Mouse (Mus musculus) spleen, postnatal 36 days (tissue): ENCODE results near the gene Ccdc124.

Experiments used
- DNase-seq, 2 experiments: peaks; one replicate each; pipeline ENCODE4 v3.0.0; 2022; ENCODE audit warnings: low spot score in 2 of 2, mixed read lengths in 1 of 2

Ccdc124 gene

DNA sequence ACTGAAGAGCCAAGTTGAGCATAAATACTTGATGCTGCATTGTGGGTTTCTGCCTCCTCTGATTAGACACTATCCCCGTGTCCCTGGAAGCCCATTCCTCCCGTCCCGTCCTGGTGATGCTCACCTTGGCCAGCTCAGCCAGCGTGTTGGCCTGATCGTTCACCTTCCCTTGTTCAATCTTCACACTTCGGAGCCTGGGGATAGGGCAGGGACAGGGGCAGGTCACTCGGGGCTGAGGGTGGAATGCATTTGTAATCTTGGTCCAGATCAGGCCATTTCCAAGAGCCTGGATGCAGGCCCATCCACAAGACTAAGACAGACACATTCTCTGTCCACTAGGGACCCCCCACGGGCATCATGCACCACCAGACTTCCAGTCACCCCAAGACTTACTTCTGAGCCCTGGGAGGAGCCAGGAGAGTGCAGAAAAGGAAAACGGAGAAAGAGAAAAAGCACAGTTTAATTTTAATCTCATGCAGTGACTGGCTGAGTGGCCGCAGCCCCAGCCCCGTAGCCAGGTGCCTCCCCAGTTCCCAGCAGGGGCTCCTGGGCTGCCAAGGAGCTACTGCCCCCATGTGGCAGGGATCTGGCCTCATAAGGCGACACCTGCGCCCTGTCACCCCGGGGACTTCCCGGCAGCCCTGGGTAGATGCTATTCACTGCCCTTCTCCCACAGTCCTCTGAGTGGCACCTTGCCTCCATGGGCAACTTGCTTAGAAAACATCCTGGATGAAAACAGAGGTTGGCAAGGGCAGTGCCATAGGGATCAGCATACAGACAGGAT lies 27.2 kb downstream of the Ccdc124 start:
- peak in 1 of 2 experiments; percentile 47 for DNase-seq

- no peak for DNase-seq
These were observed 28.6 kb downstream of the Ccdc124 start for GRCm38 (mm10) chr8:70845108-70845507.

DNA sequence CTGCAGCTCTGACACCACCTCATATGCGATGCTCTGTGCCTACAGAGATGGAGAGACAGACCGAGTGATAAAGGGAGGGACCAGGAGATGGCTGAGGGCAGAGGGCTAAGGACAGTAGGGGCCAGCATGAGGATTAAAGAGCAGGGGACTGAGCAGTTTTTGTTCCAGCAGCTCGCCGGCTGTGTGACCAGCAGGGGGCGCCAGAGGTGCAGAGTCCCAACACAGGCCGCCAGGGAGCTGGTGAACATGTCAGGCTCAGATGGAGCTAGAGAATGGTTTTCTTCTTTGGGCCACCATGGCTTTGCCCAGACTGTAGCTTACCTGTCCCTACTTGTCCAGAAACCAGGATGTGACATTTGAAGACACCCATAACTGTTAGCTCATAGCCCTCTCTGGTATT lies 29.2 kb downstream of the Ccdc124 start:
- peak; percentile 82 to 89 for DNase-seq

DNA sequence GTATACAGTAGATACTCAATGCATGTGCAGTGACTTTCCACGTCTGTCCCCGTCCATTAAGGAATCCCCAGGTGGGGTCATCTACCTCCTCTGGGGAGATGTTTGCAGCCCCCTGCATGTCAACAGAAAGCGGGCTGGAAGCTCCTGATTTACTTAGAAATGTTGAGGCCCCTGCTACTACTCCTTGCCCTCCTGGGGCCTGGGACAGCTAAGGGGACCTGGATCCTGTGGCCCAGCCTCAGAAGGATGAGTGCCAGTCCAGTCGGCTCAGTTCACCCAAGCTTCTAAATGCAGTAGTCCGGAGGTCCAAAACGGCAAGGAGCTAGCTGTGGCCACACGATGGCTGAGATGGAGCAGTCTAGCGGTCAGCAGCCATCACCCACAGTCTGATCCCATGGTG lies 29.8 kb downstream of the Ccdc124 start:
- no peak for DNase-seq

DNA sequence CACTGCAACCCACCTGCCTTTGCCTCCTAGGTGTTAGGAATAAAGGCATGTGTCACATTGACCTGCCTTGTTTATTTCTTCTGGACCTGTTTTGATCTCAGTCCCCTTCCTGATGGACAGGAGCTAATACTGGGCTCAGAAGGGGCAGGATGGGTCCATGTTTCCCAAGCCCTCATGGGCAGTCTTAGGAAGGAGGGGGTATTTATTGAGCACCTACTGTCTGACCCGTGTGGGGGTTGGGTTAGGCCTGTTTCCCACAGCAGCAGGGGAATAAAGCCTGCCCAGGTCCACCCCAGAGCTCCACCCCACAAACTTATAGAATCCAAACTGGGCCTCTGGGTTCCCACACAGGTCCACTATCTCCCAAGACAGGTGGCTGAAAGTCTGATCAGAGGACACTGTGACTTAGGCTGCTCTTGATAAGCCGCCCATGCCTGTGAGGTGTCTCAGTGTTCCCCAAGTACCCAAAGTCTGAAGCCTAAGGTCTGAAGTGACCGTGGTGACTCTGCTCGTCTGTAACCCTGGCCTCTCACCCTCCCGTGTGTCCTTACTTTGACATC lies 30.4 kb downstream of the Ccdc124 start:
- DNase-seq: peak; percentile 53 to 69

- no peak for DNase-seq
These were observed 31.3 kb downstream of the Ccdc124 start for GRCm38 (mm10) chr8:70842484-70842883.

DNA sequence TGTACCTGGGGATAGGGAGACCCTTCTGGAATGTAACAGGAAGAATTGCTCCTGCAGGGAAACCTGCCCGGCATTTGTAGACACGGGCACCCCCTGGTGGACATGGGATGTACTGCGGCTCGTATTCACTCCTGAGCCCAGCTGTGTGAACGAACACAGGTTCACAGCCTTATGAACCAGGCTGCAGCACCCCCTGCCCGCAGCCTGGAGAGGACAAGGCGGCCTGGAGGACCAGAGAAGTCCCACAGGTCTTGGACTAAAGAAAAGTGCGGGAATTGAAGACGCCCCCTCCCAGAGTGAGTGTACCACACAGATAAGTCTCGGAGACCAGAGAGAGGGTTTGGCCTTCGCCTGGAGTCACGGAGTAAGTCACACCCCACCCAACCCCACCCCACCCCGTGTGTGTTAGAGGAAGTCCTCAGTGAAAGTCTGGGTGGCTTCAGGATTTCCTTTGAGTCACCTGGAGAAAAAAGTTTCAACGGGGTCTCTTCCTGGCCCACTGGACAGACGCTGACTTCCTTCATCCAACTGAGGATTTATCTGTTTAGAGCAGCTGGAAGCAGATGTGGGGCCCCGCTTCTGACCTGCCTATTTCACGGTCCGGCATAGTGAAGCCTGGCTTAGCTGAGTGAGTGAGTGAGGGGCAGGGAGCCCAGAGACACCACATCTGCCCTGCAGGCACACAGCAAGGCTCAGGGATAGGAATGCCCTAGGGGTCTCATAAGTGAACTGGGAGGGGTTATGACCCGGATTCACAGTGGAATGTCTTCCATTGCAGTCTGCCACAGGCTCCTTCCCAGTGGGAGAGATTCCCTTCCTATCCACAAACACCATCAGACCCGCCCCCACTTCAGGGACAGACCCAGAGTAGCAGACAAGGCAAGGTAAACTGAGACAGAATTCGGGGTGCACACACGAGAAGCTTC lies 32.3 kb downstream of the Ccdc124 start:
- DNase-seq: peak; percentile 78 to 87

DNA sequence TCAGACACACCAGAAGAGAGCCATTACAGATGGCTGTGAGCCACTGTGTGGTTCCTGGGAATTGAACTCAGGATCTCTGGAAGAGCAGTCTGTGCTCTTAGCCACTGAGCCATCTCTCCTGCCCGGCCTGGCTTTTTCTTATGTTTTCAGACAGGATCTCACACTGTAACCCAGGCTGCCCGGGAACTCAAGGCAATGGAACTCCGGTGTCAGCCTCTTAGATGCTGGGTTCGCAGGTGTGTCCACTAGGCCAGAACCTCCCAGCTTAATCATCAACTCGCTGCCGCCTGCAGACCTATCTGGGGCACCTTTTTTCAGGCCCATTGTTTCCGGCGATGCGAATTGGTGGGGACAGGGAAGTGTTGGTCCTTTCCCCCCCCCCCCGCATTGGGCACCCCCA lies 33.1 kb downstream of the Ccdc124 start:
- peak in 1 of 2 experiments; percentile 27 for DNase-seq

GRCm38 (mm10) chr8:70839408-70840351 lies 34.1 kb downstream of the Ccdc124 start, which contains the start of gene Arrdc2:
Gene Arrdc2 (minus strand): TSS chr8:70839720.
- DNase-seq: peak; percentile 99 to 100

- DNase-seq: no peak
These were observed 34.9 kb downstream of the Ccdc124 start for GRCm38 (mm10) chr8:70838654-70839407.

GRCm38 (mm10) chr8:70836666-70837065 lies 37.1 kb downstream of the Ccdc124 start:
- DNase-seq: no peak

- DNase-seq: no peak
These were observed 39.7 kb downstream of the Ccdc124 start for GRCm38 (mm10) chr8:70834071-70834470.

GRCm38 (mm10) chr8:70833520-70833919 lies 40.2 kb downstream of the Ccdc124 start:
- DNase-seq: no peak

GRCm38 (mm10) chr8:70833018-70833482 lies 40.7 kb downstream of the Ccdc124 start:
- DNase-seq: peak; percentile 45 to 46

- no peak for DNase-seq
These were observed 41.4 kb downstream of the Ccdc124 start for GRCm38 (mm10) chr8:70832371-70832770.

- DNase-seq: no peak
These were observed 42.2 kb downstream of the Ccdc124 start for GRCm38 (mm10) chr8:70831517-70831916.

DNA sequence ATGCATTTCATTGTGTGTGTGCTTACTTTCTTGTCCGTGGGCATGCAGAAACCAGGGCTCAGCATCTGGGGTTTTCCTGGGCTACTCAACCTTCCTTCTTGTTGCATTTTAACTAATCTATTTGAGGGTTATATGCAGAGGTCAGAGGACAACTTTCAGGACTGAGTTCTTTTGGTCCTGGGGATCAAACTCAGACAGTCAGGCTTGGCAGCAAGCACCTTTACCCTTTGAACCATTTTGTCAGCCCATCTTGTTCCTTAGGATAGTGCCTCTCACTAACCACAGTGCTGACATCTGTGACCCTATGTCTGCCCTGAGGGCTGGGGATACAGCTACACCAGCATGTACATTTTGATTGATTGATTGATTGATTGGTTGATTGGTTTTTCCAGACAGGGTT lies 45.9 kb downstream of the Ccdc124 start:
- DNase-seq: no peak

DNA sequence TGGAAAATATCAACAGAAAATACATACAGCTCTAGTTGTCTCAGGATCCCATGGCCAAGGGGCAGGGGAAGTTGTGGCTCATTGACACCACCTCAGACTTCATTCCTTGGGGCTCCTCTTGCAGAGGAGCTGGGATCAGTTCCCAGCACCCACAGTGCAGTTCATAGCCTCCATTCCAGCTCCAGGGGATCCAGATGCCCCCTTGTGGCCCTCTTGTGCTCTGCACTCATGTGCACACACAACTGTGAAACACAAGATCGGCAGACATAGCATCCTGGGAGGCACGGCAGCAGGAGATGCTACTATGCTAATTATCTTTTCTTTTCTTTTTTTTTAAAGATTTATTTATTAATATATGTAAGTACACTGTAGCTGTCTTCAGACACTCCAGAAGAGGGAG lies 46.7 kb downstream of the Ccdc124 start:
- no peak for DNase-seq

DNA sequence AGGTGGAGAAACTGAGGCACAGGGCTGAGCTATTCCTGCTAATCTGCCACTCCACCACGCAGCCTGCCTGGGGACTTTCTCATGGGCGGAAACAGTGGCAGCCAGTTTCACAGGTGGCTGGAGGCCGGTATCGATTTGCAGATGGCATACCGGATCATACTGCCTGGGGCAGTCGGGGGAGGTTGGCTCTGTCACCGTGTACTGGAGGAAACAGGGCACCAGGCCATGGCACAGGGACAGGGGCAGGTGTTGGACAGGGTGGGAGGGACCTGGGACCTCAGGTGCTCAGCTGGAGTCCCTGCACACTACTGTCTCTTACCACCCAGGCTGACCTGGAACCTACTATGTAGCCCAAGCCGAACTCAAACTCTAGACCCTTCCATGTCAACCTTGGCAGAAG lies 47.9 kb downstream of the Ccdc124 start:
- no peak for DNase-seq

DNA sequence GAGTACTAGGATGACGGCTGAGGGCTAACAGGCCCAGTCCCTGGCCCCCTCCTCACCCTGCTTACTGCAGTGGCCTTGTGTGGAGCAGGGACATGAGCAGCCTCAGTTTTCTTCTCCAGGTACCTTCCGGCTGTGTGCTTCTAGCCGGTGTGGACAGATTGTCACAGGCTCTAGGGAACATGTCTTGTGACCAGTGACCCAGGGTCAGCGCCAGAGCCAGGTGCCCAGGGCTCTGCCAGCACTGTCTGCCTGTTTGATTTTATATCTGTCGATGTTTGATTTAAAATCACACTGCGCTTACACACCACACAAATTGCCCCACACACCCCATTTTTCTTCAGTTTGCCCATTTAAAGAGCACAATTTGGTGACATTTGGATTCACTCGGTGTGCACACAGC lies 49.9 kb downstream of the Ccdc124 start:
- no peak for DNase-seq
